Mouse (Mus musculus): ENCODE results near the gene Mrps6.

Mrps6 gene

DNA sequence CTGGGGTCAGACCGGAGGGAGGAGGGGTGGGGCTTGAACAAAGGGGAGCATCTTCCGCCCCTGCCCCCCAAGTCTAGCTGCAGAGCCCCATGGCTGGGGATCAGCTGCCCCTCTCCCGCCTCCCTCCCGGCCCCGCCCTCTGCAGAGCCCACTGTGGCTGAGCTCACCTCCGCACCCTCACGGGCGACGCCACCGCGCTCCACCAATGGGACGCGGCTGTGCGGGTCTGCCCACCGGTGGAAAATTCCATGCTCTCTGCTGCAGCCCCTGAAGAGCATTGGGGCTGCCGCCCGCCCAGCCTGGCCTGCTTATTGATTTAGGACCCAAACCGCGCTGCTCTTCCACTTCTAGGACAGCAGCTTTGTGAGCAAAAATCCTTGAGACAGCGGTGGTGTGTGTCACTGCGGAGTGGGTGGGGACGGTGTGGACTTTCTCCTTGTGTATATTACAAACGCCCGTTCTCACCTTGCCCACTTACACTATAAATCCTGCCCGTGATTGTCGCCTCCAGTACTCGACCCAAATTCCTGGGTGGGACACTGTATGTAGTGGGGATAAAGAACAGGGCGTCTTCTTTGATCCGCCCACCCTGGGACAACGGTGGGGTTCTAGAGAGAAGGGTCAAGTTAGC lies 100.5 kb downstream of the Mrps6 start:
- in situ Hi-C loops (cut with MboI; ENCODE audit: unreplicated experiment in 2 of 2): no loop called here

DNA sequence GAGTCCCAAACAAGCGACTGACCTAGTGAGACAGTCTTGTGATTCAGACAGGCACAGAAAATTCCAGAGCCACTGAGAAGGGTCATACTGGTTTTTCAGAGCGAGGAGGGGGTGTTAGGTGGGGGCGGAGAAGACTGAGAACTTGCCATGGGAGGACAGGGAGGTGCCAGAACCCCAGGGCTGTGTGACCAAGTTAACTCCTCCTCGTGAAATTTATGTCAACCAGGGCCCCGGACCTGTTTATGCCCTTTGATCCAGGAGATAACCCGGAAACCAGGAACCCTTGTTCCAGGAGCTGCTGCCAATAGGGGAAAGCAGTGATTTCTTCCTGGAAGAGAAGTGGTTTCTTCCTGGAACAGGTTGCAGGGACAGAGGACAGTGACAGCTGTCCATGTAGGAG lies 101.0 kb downstream of the Mrps6 start:
- in situ Hi-C loops (cut with MboI; ENCODE audit: unreplicated experiment in 2 of 2): no loop called here
